In the genomic region with DNA sequence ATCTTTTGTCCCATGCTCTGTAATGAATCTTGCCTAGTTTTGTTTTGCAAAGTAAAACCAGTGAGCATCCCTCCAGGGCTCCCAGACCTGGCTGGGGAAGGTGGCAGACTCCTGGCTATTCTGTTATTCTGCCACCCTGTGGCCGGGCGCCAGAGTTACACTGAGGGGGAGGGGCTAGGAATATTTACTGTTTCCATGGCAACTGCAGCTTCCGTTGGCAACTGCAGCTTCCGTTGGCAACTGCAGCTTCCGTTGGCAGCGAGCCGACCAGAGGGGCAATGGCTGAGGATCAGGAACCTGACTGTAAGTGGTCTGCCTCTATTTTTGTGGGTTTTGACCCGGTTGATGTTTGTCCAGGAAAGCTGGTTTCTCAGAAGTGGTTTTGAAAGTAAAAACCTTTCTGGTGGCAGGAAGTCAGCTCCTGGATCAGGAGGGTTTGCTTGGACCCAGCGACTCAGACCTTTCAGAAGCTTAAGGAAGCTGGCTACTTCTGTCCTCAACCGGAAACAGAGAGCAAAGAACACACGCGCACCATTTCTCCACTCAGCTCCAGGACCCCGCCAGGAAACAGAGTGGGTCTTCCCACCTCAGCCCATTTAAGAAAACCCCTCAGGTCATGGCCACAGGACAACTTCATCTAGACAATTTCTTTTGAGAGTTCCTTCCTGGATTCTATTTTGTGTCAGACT, we compare ENCODE assay signal across 8 mouse cellular contexts. TPM values are rescaled to one million over a fixed set of nuclear protein-coding genes. Genes with fewer than 3 reads are reported as not detected.
DNase-seq lines count a peak whose midpoint lies in the region; ATAC-seq and TF ChIP-seq lines count a peak whose summit lies in the region.

Gene 1700010I14Rik, plus strand, starts transcription at position 215 of the 689 bp plus-strand sequence.

- no peak for TF ChIP-seq EP300 in ES-Bruce4 (IDR thresholded peaks at IDR 0.05; ENCODE audit: insufficient read depth, low read depth, low read length)
- TF ChIP-seq EP300 in liver, postnatal 0 days (IDR thresholded peaks at IDR 0.05; ENCODE audit: low read depth): peak; percentile 36; the same call in 1 of the 2 replicates

- intact Hi-C loops in heart, postnatal 25 days (cut with DNase I): no loop called here

- H3K9ac ChIP-seq in ES-Bruce4 (ENCODE audit: low read depth, poor library complexity, severe bottlenecking): no peak within 1 kb of the TSS
- peak within 1 kb of the TSS; percentile 9; the same call in 1 of the 2 replicates for H3K9ac ChIP-seq in forebrain, embryonic 15.5 days (replicated peaks)
- 0 out of 2 replicates have a peak within 1 kb of the TSS, but pooled peaks have one; percentile 1 for H3K9ac ChIP-seq in liver, postnatal 0 days (replicated peaks)
- no peak within 1 kb of the TSS for H3K9ac ChIP-seq in neural tube, embryonic 14.5 days (replicated peaks; ENCODE audit: low read depth, low read length)

- no peak for TF ChIP-seq POLR2A in ES-Bruce4 (IDR thresholded peaks at IDR 0.05; ENCODE audit: insufficient read depth, low read length)
- TF ChIP-seq POLR2A in testis, adult 2 months (IDR thresholded peaks at IDR 0.05; ENCODE audit: control insufficient read depth, low read depth, low read length): peak; percentile 93

- TF ChIP-seq CTCF in ES-Bruce4 (IDR thresholded peaks at IDR 0.05; ENCODE audit: low read depth, low read length): peak; percentile 55
- peak; percentile 76 for TF ChIP-seq CTCF in liver, postnatal 0 days (IDR thresholded peaks at IDR 0.05; ENCODE audit: low read depth)
- peak; percentile 62; the same call in 1 of the 2 replicates for TF ChIP-seq CTCF in testis, adult 2 months (IDR thresholded peaks at IDR 0.05; ENCODE audit: control insufficient read depth, insufficient read depth, insufficient replicate concordance, low read depth, low read length)

- H3K27ac ChIP-seq in ES-Bruce4 (ENCODE audit: insufficient read depth, low read length): no peak within 1 kb of the TSS
- H3K27ac ChIP-seq in forebrain, embryonic 15.5 days (replicated peaks): peak within 1 kb of the TSS; percentile 10; the same call in 1 of the 2 replicates
- 0 out of 2 replicates have a peak within 1 kb of the TSS, but pooled peaks have one; percentile 34 for H3K27ac ChIP-seq in liver, postnatal 0 days (ENCODE audit: low read depth)
- no peak within 1 kb of the TSS for H3K27ac ChIP-seq in neural tube, embryonic 14.5 days (ENCODE audit: low read depth, low read length)
- peak within 1 kb of the TSS; percentile 97 for H3K27ac ChIP-seq in testis, adult 2 months (ENCODE audit: control insufficient read depth, insufficient read depth, low read depth, low read length)

- ATAC-seq in forebrain, embryonic 15.5 days (replicated peaks): 0 out of 2 replicates have a peak, but pooled peaks have one; percentile 24
- ATAC-seq in liver, postnatal 0 days: peak; percentile 82
- ATAC-seq in neural tube, embryonic 14.5 days (ENCODE audit: low read depth): peak; percentile 45; the same call in 1 of the 2 replicates

- H3K4me2 ChIP-seq in forebrain, embryonic 15.5 days (replicated peaks): peak within 1 kb of the TSS; percentile 40
- peak within 1 kb of the TSS; percentile 66 for H3K4me2 ChIP-seq in liver, postnatal 0 days (ENCODE audit: low read depth, low read length)
- H3K4me2 ChIP-seq in neural tube, embryonic 14.5 days (ENCODE audit: low read depth, low read length): peak within 1 kb of the TSS; percentile 49

- H3K4me3 ChIP-seq in ES-Bruce4 (ENCODE audit: low read depth, low read length): no peak within 1 kb of the TSS
- peak within 1 kb of the TSS; percentile 32 for H3K4me3 ChIP-seq in forebrain, embryonic 15.5 days
- peak within 1 kb of the TSS; percentile 44 for H3K4me3 ChIP-seq in liver, postnatal 0 days (ENCODE audit: low read depth, low read length)
- peak within 1 kb of the TSS; percentile 30 for H3K4me3 ChIP-seq in neural tube, embryonic 14.5 days (ENCODE audit: low read depth, low read length)
- H3K4me3 ChIP-seq in testis, adult 2 months (ENCODE audit: control insufficient read depth, low read depth, low read length): peak within 1 kb of the TSS; percentile 90

- H3K9me3 ChIP-seq in ES-Bruce4 (replicated peaks; ENCODE audit: control insufficient read depth, insufficient read depth, low read length, poor library complexity, severe bottlenecking): no peaks in the 10 kb centered on the region
- no peaks in the 10 kb centered on the region for H3K9me3 ChIP-seq in forebrain, embryonic 15.5 days
- no peaks in the 10 kb centered on the region for H3K9me3 ChIP-seq in liver, postnatal 0 days (ENCODE audit: low read length)
- no peaks in the 10 kb centered on the region for H3K9me3 ChIP-seq in neural tube, embryonic 14.5 days (ENCODE audit: control insufficient read depth, low read length)

- no peaks in the 10 kb centered on the region for H3K36me3 ChIP-seq in ES-Bruce4 (ENCODE audit: control insufficient read depth, insufficient read depth, low read length, poor library complexity, severe bottlenecking)
- no peaks in the 10 kb centered on the region for H3K36me3 ChIP-seq in forebrain, embryonic 15.5 days
- H3K36me3 ChIP-seq in liver, postnatal 0 days (replicated peaks; ENCODE audit: insufficient read depth, low read length): no peaks in the 10 kb centered on the region
- no peaks in the 10 kb centered on the region for H3K36me3 ChIP-seq in neural tube, embryonic 14.5 days (ENCODE audit: control insufficient read depth, insufficient read depth, low read length)
- H3K36me3 ChIP-seq in testis, adult 2 months (ENCODE audit: control insufficient read depth, insufficient read depth, low read length): peaks cover 7% of the 10 kb centered on the region

- WGBS in forebrain, embryonic 15.5 days: 6% methylated on average over 13 of the region's 13 CpGs
- WGBS in liver, postnatal 0 days (ENCODE audit: insufficient replicate concordance): 3% methylated on average over 13 of the region's 13 CpGs
- WGBS in neural tube, embryonic 14.5 days: 6% methylated on average over 13 of the region's 13 CpGs

- no peaks in the 10 kb centered on the region for H3K4me1 ChIP-seq in ES-Bruce4 (ENCODE audit: control insufficient read depth, insufficient read depth, low read length)
- peaks cover 40% of the 10 kb centered on the region for H3K4me1 ChIP-seq in forebrain, embryonic 15.5 days
- peaks cover 7% of the 10 kb centered on the region for H3K4me1 ChIP-seq in liver, postnatal 0 days (ENCODE audit: insufficient read depth)
- peaks cover 9% of the 10 kb centered on the region; the same call in 1 of the 2 replicates for H3K4me1 ChIP-seq in neural tube, embryonic 14.5 days (ENCODE audit: control insufficient read depth, insufficient read depth, low read length)
- peaks cover 8% of the 10 kb centered on the region for H3K4me1 ChIP-seq in testis, adult 2 months (ENCODE audit: control insufficient read depth, insufficient read depth, low read length)

- DNase-seq in c-Kit-positive CD71-positive TER-119-negative erythroid progenitor cells, embryonic 14.5 days (ENCODE audit: low read depth): peak; percentile 64
- peak; percentile 60 for DNase-seq in heart, postnatal 25 days (ENCODE audit: low spot score)
- peak; percentile 90 for DNase-seq in layer of hippocampus, adult 11-12 months (ENCODE audit: low spot score)
- peak; percentile 85 for DNase-seq in liver, postnatal 0 days

- H3K27me3 ChIP-seq in ES-Bruce4 (ENCODE audit: control insufficient read depth, insufficient read depth, low read length, poor library complexity, severe bottlenecking): no peaks in the 10 kb centered on the region
- H3K27me3 ChIP-seq in forebrain, embryonic 15.5 days: no peaks in the 10 kb centered on the region
- no peaks in the 10 kb centered on the region for H3K27me3 ChIP-seq in liver, postnatal 0 days (ENCODE audit: insufficient read depth, low read length)
- H3K27me3 ChIP-seq in neural tube, embryonic 14.5 days (ENCODE audit: control insufficient read depth, insufficient read depth, low read length): no peaks in the 10 kb centered on the region
- no peaks in the 10 kb centered on the region for H3K27me3 ChIP-seq in testis, adult 2 months (ENCODE audit: control insufficient read depth, insufficient read depth, low read length)

RNA-seq across cellular contexts. Expression of gene 1700010I14Rik, which starts in this region (rescaled TPM):
- not detected in 2 replicates for polyA plus RNA-seq in ES-Bruce4 (2011; ENCODE audit: insufficient read depth, insufficient read length, low read depth, missing spikeins)
- polyA plus RNA-seq in forebrain, embryonic 15.5 days (2015; fragmentation: Nextera tagmentation; extraction: Ambion mirVana): 1.3 and 1.5 TPM in 2 replicates
- under 1 TPM; 0.42 TPM for total RNA-seq in heart, postnatal 25 days (2021)
- 0.60 and 0.65 TPM in 2 replicates for polyA plus RNA-seq in liver, postnatal 0 days (2015; fragmentation: Nextera tagmentation; extraction: Ambion mirVana)
- polyA plus RNA-seq in neural tube, embryonic 14.5 days (2014; fragmentation: Nextera tagmentation; extraction: Ambion mirVana): 2.2 and 2.9 TPM in 2 replicates
- polyA plus RNA-seq in testis, adult 2 months (2012; rRNA removed): 204 and 212 TPM in 2 replicates

Comparison
In these comparisons a context has a peak if more than half of its experiments do, and no peak if none do; other contexts are left out.
1. RNA of gene 1700010I14Rik (polyA plus RNA-seq): 204 to 212 TPM in testis, adult 2 months; 2.2 to 2.9 TPM in neural tube, embryonic 14.5 days, 1.3 to 1.5 TPM in forebrain, embryonic 15.5 days, 0.60 to 0.65 TPM in liver, postnatal 0 days and not detected in ES-Bruce4; every median in the first group is over 10 times any median in the second.
2. Peak in DNase-seq in heart, postnatal 25 days; RNA of the gene not detected or under 1 TPM.
3. Peak in DNase-seq, ATAC-seq, H3K4me3 ChIP-seq, H3K27ac ChIP-seq, H3K9ac ChIP-seq and H3K4me2 ChIP-seq in liver, postnatal 0 days; RNA of the gene not detected or under 1 TPM.
4. H3K27ac ChIP-seq: peak in forebrain, embryonic 15.5 days (single experiment) and testis, adult 2 months (single experiment); none in ES-Bruce4 (single experiment) and neural tube, embryonic 14.5 days (single experiment).
5. ATAC-seq: peak in every context shown above with its lines; median percentile 82 in liver, postnatal 0 days; 45 in neural tube, embryonic 14.5 days; 24 in forebrain, embryonic 15.5 days.
6. Peak in every context shown above with its lines, with median percentiles within 50 percentile points of each other: CTCF ChIP-seq, DNase-seq and H3K4me2 ChIP-seq.